Mouse (Mus musculus) effector memory CD4-positive, alpha-beta T cell, adult 7 months (primary cell): ENCODE measurements around the gene Usp39. TPM values are rescaled to one million over a fixed set of nuclear protein-coding genes. Genes with fewer than 3 reads are reported as not detected.

ENCODE experiments used
- polyA plus RNA-seq: library from polyadenylated mRNA; unstranded; fragments of 100-300 nt; shearing (Covaris generic); gene quantifications from one replicate; pipeline ENCODE4 v1.2.1, GENCODE M21; 2017

Usp39 gene
- polyA plus RNA-seq = 34.3 TPM

DNA sequence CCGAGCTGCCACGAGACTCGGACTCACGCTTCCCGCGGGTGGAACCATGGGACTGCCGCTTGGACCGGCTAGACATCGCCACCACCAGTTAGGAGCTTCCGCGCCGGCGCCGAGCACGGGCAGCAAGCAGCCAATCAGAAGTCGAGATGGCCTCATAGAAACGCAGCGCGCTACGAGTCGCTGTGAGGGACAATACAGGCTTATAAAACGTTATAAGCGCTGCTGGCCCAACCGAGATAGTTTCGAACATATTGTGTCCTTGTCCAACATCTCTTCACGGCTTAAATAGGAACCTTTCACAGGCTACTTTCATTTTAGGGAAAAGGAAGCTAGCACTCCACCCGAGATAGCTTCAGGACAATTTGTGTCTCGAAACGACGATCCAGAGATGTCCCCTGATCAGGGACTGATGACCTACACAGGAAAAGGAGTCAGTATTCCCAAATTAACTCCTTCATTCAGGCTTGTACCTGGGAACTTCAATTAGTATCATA, at the start of gene Usp39:
TSS of gene Usp39 (minus strand) at position 111 of the 494 bp plus-strand sequence.

DNA sequence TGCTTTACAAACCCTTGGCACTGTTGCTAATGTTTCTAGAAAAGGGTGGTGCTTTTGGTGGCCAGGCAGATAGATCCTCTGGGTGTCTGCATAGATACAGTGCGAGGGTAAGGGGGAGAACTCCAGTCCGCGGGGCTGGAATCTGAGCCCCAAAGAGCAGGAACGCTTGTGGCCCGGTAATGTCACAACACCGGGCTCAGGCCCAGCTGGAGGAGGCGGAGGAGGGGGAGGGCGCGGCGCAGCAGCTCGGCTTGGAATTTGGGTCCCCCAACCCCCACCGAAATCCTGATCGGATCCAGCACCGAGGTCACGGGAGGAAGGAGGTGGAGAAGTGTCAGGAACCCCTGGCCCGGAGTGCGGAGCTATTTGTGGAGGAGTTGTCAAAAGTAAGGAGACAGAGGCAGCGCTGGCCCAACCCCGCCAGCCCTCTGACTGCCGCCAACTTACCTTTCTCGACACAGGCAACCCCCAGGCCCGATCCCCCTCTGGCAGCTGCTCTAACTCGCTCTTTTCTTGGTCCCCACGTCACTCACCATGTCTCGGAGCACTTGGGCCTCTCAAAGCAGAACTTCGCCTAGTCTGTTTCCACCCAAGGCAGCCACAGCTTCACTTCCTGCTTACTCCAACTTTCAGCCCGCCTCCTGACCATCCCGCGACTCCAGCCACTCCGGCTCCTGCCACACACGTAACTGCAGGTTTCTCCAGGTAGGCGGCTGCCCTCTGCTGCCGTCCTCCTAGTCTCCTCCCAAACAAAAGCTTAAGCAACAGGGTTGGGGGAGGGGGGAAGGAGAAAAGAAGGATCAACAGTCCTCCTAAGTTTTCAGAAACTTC, 45.2 kb upstream of the Usp39 start, which contains the start of gene Vamp8:
TSS of gene Vamp8 (minus strand) at position 763 of the 831 bp plus-strand sequence.

DNA sequence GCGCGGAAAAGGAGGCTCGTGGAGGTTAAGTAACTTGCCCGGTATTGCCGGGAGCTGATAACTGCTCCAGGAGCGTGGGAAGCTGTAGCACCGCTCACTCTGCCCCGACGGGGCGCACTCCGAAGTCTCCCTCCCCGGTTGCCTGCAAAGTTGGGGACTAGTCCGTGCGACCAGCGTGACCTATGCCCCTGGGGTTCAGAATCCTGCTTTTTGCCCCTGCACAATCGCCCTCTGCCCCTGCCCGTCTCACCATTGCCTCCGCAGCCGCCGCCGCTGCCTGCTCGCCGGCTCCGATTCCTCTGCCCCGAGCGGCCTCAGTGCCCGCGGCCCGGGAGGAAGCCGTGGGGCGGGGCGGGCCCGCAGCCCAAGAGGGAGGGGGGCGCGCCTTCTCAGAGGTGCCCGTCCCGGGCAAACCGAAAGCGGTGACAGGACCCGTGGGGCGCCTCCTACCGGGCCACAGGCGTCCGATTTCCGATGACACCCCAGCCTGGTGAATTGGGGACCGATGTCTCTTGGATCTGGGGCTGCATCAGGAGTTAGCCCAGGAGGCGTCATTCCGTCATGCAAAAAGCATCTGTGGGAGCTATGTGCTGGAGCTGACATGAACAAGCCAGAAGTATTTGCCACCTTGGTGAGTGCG, 35.3 kb upstream of the Usp39 start, which contains the start of gene Vamp5:
TSS of gene Vamp5 (minus strand) at position 338 of the 640 bp plus-strand sequence.

DNA sequence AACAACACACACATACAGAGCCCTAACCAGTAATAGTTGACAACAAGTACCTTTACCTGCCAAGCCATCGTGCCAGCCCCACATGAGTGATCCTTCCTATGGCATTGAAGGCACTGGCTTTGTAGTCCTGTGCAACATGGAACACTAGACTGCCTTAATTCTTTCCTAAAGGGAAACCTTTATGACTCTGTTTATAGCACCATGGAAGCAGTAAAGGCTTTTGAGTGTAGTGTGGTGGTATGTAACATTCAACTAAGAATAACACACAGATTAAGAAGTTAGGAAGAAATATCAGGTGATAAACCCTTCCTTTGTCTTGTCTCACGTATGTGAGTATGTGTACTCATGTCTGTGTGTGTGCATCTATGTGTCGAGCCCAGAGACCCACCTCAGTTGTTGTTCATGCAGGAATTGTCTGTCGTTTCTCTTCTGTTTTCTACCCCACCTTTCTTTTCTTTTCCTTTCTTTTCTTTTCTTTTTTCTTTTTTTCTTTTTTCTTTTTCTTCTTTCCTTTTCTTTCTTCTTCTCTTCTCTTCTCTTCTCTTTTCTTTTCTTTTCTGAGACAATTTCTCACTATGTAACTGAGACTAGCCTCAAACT, 22.0 kb upstream of the Usp39 start, which contains the start of gene Rnf181:
TSS of gene Rnf181 (minus strand) at position 113 of the 600 bp plus-strand sequence.

DNA sequence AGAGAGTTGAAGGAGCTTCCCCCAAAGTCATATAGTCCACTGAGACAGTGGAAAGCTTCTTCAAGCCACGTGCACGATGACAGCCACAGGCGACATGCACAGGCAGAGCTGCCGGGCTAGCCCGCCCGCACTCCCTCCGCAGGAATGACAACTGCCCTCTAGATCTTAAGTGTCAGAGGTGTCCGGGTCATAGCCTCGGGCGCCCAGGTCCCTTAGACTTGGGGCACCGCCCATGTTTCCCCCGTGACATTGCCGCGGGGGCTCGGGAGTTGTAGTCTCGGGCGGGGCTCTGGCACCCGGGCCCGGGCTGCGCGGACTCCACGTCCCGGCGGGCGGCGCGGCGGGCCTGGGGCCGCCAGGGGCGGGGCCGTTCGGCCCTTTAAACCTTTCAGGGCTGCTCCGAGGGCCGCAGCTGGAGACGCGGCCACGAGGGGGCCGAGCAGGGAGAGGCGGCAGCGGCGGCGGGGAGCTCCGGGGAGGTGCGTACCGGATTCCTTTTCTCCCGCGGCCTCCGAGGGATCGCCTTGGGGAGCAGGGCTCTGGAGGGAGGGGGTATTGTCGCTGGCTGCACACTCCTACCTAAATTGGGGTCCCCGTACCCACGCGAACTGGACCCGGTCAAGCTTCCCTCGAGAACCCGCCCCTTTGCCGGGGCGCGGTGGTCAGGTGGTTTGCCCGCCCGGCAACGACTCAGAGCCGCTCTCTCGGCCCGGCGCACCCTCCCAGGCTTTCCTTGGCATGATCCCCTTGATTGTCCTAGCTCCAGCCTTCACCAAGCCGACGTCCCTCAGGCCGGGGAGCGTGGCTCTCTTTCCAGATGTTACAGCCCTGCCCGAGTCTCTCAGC, 10.3 kb upstream of the Usp39 start, which contains the start of gene Tmem150a:
TSS of gene Tmem150a (plus strand) at position 382 of the 846 bp plus-strand sequence.

DNA sequence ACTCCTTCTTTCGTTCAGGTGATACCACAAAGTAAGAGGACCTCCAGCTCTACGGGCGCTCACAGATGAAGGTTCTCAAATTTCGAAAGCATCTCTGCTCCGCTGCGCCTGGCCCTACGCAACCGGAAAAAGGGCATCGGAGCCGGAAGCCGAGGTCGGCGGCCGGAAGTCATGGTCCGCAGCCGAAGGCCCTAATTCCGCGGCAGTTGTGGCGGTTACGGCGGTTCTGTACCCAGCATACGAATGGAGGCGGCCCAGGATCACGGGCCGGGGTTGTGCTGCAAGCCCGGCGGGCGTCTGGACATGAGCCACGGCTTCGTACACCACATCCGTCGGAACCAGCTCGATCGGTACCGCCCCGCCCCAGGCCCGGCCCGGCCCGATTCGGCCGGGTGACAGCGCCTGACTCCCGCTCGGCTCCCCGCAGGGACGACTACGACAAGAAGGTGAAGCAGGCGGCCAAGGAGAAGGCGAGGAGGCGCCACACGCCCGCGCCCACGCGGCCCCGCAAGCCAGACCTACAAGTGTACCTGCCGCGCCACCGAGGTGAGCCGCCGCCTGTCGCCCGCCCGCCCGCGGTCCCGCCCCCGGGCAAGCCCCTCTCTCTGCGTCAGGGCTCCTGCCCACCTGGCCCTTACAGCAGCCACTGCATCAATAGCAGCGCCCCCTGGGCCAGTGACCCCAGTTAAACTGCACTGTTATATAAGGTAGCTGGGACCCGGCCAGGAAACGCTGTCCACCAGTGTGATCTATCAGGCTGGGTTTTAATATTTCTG, 2.4 kb upstream of the Usp39 start, which contains the start of gene 0610030E20Rik:
TSS of gene 0610030E20Rik (plus strand) at position 152 of the 776 bp plus-strand sequence.

Other genes starting within 250 kb of the Usp39 start
- gene St3gal5, start 247.6 kb downstream of the Usp39 start, polyA plus RNA-seq = not detected
- not detected for gene Atoh8, start 109.6 kb downstream of the Usp39 start, polyA plus RNA-seq
- not detected for gene Sftpb, start 40.6 kb downstream of the Usp39 start, polyA plus RNA-seq
- gene 0610030E20Rik, start 2.1 kb upstream of the Usp39 start, polyA plus RNA-seq = 29.5 TPM
- gene Tmem150a, start 10.3 kb upstream of the Usp39 start, polyA plus RNA-seq = 1.0 TPM
- 134 TPM for gene Rnf181, start 21.8 kb upstream of the Usp39 start, polyA plus RNA-seq
- gene Vamp5, start 35.3 kb upstream of the Usp39 start, polyA plus RNA-seq = 17.6 TPM
- gene Vamp8, start 45.5 kb upstream of the Usp39 start, polyA plus RNA-seq = 154 TPM
- gene Ggcx, start 69.1 kb upstream of the Usp39 start, polyA plus RNA-seq = 7.5 TPM
- 554 TPM for gene Mat2a, start 94.4 kb upstream of the Usp39 start, polyA plus RNA-seq
- gene Sh2d6, start 176.5 kb upstream of the Usp39 start, polyA plus RNA-seq = not detected
- gene Capg, start 199.2 kb upstream of the Usp39 start, polyA plus RNA-seq = 50.4 TPM